Mouse (Mus musculus) ES-E14 (cell line): Measurements from ENCODE around the gene Ntrk3.

Experiments used
- HCFC1 ChIP-seq: IDR thresholded peaks from 2 replicates; pipeline ENCODE4 v1.6.1; 2012; ENCODE audit warnings: low read length, inconsistent platforms, borderline replicate concordance; ENCODE audit not compliant: insufficient read depth
- MAFK ChIP-seq: IDR thresholded peaks from 2 replicates; pipeline ENCODE4 v1.6.1; 2014; ENCODE audit warnings: mild to moderate bottlenecking, low read depth, low read length, inconsistent platforms; ENCODE audit not compliant: insufficient read depth

GRCm38 (mm10) chr7:78448841-78449240 is 289.0 kb downstream of the Ntrk3 start:
- TF ChIP-seq MAFK (no peak), HCFC1 (no peak)
